Mouse (Mus musculus) layer of hippocampus, postnatal 36 days (tissue): ENCODE results near the gene Accsl. TPM values are rescaled to one million over a fixed set of nuclear protein-coding genes. Genes with fewer than 3 reads are reported as not detected.

Experiments
- DNase-seq, 2 experiments: peaks; one replicate each; pipeline ENCODE4 v3.0.0; 2022
- total RNA-seq, 2 experiments: library from RNA; stranded (reverse); gene quantifications; 2 replicates each; pipeline ENCODE4 v1.2.3; 2021

Accsl gene
- total RNA-seq = 1 to 10 TPM in 1 of 2 experiments, under 1 TPM in 1; 0.42 to 1.1 TPM

DNA sequence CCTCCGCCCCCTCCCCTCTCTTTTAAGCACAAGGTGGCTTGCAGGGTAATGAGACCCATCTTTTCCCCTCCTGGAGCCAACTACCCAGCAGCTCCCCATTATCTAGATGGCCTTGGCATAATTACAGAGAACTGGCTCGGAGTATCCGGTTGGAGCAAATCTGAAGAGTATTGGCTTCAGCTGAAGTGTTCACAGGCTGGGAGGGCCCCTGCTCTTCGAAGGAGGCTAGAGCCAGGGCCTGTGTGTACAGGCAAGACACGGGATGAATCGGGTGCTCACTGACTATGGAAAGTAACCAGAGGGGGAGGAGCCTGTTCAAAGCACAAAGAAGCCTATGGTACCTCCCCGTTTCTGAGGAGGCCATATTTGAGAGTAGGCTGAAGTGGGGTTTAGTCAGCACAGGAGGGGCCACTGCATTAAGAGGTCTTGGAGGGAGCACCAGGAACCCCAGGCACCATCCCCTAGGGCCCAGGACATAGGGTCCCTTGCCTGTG, at the start of gene Accsl:
Gene Accsl (minus strand): TSS at position 51 of the 494 bp plus-strand sequence.
- no peak for DNase-seq

DNA sequence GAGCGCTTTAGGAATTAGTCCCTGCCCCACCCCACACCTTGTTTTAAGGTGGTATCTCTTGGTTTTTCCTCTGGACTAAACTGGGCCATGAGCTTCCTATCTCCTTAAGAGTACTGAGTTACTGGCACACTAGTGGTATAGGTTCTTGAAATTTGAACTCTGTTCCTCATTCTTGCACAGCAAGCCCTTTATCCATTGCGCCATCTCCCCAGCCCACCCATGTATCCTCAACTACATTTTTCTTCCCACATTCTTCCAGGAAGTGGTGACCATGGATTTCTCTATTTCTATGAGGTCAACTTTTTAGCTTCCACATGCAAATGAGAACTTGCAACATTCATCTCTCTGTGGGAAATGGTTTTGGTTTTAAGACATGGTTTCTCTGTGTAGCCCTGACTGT, 44.6 kb upstream of the Accsl start:
- no peak for DNase-seq

DNA sequence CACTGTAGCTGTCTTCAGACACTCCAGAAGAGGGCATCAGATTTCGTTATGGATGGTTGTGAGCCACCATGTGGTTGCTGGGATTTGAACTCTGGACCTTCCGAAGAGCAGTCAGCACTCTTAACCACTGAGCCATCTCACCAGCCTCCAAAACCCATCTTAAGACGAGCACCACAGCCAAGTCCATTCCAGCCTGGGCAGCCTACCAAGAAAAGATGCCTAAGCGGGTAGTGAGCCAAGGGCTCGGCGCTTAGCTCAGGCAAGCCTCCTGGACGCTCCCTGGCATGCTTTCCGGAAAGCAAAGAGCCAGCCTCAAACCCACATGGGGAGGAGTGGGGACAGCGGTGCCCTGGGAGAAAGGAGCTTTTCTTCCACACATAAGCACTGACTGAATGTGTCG, 43.0 kb upstream of the Accsl start:
- DNase-seq = peak; percentile 41 to 46

DNA sequence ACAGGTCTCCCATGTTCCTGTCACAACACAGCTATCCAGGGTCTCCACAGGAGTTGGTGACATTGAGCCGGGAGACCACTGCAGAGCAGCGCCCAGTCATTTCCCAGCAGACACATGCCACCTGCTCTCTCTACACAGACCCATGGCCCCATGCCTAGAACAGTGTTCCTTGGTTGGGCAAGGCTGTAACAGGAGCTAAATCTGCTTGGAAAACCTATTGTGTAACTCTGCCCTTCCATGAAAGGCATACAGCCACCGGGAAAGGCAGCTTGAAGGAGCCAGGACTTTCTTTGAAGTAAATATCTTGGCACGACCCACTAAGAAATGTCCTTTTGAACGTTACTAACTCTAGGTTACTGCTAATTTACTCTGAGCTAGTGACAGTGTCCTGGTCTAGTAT, 40.8 kb upstream of the Accsl start:
- DNase-seq = no peak

DNA sequence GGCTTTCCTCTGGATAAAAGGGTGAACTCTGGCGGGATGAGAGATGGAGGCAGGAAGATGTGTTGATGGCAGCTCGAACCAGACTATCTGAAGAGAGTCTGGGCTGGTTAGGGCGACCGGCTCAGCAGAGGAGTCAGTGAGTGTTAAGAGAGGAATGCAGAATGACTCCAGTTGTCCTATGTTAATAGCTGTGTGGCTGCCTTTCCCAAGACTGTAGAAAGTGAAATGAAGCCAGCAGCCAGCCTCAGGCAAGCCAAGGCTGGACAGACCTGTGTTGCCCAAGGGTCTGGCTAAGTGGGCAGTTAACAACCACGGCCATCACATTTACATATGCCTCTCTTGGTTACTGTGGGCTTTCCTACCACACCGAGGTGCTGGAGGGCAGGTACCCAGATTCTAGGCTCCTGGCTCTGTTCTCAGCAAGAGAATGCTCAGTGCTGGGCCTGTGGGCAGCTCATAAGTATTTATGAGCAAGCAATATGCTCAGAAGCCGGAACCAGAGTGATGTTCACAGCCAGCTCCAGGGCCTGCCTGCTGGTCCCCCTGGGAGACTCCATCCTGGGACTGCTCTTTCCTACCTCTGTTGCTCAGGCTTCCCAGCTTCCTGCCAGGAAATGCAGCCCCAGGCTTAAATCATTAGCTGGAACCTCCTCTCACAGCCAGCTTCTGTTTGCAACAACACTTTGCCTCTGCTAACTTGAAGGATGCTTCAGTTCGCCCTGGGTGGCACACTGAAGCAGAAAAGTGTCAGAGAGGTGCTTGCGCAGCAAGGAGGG, 38.8 kb upstream of the Accsl start:
- DNase-seq = no peak

DNA sequence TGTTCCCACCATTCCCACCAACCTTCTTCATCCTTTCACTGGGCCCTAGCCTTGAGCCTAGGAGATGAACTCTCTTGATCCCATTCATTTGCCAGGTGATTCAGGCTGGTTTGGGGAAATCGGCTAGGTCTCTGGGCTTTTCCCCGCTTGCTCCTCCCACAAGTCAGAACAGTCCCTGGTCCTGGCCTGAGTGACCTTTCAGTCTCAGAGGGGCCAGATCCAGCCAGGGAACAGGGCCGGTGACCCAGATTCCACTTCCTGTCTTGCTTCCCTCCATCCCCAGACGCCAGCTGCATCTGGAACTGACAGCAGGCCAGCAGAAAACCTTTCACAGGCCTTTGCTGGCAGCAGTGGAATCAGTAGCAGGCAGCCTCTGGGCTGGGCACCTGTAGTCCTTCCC, 37.4 kb upstream of the Accsl start:
- DNase-seq = no peak

DNA sequence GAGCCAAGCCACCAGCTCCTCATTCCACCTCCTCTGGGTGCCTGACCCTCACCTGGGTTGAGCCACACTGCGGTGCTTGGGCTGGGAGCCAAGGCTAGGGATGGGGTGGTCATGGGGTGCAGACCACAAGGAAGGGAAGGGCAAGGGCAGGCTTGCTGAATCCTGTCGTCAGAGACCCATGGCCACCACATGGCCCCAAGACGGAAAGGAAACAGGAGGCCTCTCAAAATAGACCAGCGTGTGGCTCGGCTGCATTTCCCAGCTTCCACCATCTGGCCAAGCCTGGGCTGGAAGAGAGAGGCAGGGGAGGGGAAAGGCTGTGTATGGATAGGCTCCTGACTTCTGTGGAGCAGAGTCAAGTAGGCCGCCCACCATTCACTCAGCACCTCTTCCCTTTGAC, 34.5 kb upstream of the Accsl start:
- peak; percentile 23 to 37 for DNase-seq

DNA sequence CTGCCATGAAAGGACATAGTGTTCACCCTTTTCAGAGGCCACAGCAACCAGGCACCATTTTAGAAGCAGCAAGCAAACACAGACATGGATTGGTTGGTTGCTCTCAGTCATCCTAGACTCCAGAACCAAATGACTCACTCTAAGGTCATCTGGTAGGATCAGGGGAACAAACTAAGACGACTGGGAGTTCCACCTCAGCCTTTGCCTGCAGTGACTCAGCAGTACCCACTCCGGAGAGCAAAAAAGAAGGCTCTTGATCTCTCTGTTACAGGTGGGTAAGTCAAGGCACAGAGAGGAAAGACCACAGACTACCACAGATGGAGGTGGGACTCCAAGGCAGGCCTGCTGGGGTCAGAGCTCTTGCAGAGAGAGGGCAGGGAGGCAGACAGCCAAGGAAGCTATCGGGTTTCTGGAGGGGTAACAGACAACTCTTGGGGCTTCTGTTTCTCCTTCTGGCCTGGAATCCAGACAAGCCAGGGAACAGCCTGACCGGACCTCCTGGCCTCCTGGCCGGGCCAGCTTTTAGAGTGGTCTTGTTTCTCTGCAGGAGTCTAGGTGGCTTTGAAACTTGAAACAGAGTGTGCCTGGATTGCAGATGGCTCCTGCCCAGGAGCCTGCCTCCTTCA, 33.8 kb upstream of the Accsl start:
- DNase-seq = no peak

DNA sequence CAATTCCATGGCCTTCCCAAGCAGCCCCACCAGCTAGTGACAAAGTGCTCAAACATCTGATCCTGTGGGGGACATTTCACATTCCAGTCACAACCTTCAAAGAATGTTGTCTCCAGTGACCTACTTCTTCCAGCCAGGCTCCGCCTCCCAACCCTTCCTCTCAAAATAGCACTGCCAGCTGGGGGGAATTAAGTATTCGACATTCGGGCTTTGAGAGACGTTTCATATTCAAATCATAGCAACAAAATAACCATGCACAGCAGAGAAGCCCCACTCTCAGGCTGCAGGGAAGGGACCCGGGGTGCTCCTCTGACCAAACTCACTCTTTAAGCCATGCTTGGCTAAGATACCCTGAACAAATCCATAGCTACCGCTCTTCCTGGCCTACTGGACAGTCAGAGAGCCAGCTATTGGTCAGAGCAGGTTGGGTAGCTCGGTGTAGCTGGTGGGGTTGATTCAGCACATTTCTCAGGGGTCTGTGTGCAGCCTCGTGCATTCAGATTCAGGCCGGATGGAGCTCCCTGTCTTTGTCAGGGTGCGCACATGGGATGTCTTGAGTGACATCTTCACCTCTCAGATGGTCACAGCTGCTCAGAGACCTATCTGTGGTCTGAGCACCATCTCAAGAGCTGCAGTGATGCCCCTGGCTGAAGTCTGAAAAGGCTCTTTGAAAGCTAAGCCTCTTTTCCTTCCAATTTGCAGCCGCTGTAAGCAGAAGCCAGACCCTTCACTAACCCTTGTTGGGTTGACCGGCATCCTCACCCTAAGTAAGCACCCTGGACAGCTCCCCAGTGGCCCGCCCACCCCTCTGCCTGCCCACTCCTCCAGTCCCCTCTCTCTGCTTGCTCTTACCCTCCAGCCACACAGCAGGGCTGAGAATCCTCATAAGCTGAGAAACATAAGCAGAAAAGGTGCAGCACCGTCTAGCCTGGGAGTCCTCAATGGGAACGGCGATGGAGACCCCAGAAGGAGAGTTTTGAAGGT, 30.7 kb upstream of the Accsl start:
- no peak for DNase-seq

DNA sequence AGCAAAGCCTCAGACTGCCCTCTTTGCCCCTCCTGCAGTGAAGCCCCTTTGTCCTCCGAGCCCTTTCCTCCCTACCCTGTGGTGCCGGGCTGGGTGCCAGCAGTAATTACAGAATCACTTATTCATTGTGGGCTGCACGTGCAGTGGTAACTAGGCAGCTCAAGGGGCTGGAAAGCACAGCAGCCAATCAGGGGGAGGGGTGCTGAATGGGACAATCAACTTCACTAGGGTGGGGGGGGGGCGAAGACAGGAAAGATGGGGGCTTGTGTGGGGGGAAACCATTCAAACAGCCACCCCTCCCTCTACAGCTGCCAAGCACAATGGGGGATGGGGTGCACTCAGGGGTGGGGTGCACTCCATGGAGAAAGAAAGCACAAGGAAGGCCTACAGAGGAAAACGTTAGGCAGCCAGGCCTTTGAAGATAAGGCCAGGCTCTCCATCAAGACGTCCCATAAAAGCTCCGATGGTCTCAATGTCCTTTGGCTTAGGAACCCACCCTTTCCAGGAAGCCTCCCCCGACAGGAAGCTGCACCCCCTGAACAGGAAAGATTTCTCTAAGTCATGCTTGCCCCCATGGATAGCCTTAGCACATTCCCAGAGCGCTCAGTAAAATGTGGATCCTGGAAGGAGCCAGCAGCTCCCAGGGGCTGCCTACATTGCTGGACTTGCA, 22.8 kb upstream of the Accsl start:
- peak; percentile 49 to 62 for DNase-seq

DNA sequence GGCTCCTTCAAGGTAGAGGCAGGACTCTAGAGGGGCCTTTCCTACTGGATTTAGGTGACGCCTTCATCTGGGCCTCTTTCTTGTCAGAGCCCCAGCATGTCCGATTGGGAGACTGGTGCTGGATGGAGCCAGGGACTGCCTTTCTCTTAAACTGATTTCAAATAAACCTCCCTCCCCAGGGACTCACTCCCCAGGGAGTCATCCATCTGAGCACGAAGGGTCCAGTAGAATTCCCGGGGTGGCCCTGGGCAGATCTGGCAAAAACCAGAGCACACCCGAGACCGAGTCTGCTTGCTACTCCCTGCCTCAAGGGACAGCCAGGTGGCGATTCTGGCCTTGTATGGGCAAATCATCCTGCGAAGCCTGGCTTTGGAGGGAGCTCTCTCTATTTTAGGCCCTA, 21.2 kb upstream of the Accsl start:
- DNase-seq = no peak

DNA sequence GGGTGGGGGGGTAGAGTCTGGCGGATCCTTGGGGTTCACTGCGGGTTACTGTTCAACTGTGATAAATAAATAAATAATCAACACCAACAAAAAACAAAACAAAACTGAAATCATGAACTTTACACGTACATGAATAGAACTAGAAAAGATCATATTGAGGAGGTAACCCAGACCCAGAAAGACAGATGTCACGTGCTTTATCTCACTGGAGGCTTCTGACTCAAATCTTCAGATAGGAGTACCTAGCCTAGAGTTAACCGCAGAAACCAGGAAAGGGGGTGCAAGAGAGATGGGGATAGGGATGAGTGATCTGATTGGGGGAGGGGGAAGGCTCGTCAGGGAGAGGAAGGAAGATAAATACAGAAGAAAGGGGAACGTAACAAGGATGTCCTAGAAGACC, 20.1 kb upstream of the Accsl start:
- no peak for DNase-seq

DNA sequence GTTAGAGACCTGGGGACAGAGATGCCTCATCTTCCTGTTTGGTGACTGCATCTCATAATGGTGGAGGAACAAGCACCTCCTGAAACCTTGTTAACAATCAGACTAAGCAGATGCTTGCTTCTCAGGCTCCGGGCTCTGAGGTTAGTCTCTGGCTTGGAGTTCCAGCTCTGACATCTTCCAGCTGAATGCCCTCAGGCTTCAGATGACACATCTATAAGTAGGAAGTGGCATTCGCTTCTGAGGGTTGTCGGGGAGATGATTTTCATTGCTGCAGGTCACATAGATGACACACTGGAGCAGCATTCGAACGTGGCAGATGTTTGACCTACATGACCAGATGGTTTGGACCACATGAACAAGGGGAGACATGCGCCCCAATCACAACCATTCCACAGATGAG, 19.4 kb upstream of the Accsl start:
- DNase-seq = no peak

DNA sequence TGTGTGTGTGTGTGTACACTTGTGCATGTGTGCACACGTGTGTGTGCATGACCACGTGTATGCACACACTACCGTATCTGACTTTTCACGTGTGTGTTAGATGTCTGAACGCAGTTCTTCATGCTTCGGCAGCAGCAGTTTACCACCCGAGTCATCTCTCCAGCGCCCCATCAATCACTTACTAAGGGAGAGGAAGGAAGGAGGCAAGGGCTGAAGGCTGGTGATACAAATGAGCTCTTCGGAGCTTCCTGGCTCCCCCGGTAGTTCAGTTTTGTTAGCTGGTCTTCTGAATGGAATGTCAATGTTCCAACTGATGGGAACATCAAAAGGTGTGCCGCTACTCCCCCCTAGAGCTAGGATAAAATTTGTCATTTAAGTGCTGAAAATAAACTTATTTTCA, 18.3 kb upstream of the Accsl start:
- no peak for DNase-seq

DNA sequence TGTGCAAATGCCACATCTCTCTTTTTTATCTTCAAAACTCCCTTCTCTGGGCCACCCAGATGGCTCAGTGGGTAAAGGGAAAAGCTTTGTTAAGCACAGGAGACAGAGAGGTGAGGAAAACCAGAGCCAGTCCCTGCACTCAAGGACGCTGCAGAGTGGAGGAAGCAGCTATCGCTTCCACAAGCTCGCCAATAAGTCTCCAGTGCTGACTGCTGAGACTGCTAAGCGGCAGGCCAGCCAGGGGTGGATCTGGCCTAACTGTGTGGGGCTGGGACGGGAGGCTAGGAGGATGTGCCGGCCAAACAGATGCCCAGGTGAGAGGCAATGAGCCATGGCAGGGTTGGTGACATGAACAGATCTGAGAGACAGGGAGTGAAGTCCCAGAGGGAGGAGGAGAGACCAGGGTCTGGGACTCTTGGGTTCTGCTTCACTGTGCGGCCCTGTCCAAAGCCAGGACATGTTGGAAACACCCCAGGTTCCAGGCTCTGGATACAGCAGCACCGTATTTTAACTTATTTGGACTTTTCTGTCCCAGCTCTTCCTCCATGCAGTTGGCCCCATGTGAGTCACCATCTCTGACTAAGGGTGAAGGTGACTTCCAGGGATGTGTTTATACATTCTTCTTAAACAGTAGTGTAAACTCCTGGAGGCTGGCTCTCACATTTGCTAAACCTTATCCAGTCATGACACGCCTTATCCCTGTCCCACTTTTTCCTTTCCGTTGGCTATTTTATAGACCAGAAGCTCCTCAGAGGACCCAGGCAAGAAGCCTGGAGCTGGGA, 17.2 kb upstream of the Accsl start:
- no peak for DNase-seq

DNA sequence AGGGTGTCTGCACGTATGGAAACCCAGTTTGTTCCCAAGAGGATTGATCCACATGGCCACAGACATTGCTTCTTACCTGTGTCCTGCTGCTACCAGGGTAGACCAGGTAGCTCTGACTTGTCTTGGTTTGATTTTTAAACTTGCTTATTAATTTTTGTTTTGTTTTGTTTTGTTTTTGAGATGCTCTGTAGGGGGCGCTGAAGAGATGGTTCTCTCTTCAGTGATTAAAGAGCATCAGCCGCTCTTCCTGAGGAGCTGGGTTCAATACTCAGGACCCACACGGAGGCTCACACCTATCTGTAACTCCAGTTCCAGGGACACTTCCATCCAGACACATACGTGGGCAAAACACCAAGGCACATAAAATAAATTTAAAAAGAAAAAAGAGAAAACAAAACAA, 14.1 kb upstream of the Accsl start:
- DNase-seq = no peak

DNA sequence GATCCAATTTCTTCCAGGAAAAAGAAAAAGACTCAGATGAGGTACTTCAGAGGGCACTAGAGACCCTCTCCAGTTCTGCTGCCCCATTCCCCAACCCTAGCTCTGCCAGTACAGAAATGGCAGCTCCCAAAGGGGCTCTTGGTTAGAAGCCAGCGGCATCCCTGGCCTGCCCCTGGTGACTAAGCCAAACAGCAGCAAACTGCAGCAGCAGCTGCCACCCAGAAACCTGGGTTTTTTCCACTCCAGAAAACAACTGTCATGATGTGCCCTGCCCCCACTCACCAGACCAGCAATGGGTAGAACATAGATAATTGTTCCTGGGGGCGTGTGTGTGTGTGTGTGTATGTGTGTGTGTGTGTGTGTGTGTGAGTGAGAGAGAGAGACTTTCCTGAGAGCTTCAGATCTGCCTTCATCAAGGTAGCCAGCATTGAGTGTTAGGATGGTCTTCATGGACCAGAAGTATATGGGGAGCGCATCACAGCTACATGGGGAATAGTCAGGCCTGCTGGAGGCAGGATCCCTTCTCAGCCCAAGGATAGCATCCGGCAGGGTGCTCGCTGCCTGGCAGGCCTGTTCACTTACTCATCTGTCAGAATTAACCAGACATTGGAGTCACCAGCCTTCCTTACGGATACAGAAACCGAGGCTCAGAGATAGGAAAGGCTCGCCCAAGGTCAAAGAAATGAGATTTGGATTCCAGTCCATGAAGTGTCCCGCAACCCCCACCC, 12.8 kb upstream of the Accsl start:
- no peak for DNase-seq

DNA sequence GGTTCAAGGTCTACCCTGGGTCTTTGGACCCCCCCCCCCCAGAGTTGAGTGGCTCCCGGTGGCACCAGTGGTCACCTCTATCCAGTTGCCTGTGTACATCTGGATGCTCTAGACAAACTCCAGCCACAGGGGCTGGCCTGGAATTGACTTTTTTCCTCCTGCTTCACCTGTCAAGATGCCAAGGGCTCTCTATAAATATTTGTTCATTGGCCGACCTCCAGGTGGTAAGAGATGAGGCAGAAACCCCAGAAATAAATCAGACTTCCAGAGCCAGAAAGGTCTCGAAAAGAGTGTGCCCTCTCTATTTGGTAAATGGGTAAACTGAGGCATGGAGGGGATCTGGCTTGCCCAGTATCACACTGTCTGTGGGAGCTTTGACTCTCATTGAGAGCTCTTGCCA, 12.0 kb upstream of the Accsl start:
- DNase-seq = no peak

DNA sequence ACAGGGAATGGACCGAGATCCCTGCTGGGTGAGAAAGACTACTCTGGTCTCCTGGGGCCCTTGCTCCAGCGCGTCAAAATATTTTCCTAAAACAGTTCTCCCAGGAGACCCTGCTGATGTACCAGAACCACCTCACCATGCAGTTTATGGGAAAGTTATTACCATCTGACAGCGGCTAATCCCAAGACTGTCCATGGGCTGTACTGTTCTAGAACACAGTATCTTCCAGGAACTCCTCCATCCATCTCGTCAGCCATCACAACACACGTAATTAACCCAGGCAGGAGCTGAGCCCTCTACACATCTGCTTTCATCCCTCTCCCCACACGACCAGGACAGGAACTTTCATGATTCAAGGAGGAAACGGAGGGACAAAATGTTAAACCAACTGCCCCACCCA, 11.5 kb upstream of the Accsl start:
- DNase-seq = no peak

DNA sequence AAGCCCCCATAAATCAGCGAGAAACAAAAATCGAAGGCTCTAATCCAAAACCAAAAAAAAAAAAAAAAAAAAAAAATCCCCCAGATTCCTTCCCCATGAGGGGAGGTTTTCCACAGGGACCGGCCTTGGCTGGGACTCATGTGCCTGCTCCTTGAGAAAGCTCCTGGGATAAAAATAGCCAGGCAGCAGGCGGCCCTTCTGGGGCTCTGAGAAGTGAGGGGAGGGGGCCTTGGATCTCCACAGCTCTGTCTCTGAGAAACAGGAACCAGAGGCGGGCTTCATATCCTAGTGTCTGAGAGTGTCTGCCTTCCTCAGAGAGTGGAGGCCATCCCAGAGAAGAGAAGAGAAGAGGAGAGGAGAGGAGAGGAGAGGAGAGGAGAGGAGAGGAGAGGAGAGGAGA, 8.0 kb upstream of the Accsl start:
- DNase-seq = no peak

DNA sequence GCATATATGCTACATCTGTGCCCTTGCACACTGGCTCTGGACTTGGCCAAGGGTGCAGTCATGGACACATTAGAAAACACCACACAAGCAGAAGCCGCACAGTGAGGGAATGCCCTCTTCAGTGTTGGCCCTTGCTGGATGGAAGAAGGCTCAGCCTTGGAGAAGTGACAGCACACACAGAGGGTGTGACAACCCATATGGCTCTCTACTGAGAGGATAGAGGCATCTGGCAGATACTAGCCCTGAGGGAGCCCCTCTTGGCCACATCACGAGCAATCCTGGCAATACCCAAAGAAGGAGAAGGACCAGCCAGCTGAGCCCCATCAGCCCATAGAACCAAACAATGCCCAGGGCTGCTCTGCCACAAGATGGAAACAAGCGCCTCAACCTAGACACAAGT, 5.6 kb upstream of the Accsl start:
- no peak for DNase-seq
